Mouse (Mus musculus) kidney, adult 10 weeks (tissue): Measurements from ENCODE around the gene C1galt1c1. TPM values are rescaled to one million over a fixed set of nuclear protein-coding genes. Genes with fewer than 3 reads are reported as not detected.

ENCODE experiments used
- polyA plus RNA-seq: library from polyadenylated mRNA; stranded (reverse); fragments of 350-450 nt; fragmentation: Illumina TruSeq; extraction: RNeasy Lipid Tissue Mini Kit (QIAGEN cat#74804); gene quantifications from one replicate; pipeline ENCODE4 v1.2.3, GENCODE M21; 2014; ENCODE audit warnings: low read depth, low replicate concordance

Gene C1galt1c1
- polyA plus RNA-seq: 168 TPM

DNA sequence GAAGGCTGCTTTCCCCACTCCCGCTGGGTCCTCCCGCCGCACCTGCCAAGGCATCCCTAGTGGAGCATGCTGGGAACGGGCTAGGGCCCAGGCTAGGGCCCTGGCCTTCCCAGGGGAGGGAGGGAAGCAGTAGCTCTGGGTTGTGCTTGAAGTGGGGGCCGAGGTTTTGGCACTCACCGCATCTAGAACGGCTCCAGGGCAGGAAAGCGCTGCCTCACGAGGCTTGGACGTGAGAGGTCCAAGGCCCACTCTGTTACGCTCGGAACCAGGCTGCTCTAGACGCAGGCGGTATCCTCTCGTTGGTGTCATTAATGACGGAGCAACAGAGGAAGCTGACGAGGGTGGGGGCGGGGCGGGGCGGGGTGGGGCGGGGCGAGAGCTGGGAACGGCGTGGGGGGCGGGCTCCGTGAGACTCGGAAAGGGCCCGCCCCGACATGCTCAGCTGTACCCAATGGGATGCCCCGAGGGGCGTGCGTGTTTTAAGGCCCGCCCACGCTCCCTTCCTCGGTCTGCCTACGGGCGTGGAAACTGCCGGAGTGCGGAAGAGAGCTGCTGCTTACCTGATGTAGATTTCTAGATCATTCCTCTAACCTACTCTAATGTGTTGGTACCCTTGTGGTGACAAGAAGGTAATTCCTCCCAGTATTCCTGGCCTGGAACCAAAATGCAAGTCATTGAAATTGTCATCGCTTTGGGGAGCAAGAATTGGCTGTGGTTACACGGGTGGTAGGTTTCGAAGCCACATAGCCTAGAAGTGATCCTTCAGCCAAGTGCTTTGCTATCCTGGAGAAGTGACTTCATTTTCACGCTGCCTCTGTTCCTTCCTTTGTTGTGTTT lies at the start of gene C1galt1c1:
Gene C1galt1c1 (minus strand): TSS at position 287 of the 837 bp plus-strand sequence.

GRCm38 (mm10) chrX:38600177-38600994 lies 34.5 kb downstream of the C1galt1c1 start, which contains the start of gene Mcts1:
Mcts1 (plus strand) TSS chrX:38600578.

Other genes starting within 250 kb of the C1galt1c1 start
- 2,030 TPM for gene Lamp2, start 178.6 kb downstream of the C1galt1c1 start, polyA plus RNA-seq
- gene Cul4b, start 58.9 kb downstream of the C1galt1c1 start, polyA plus RNA-seq: 115 TPM
- gene Mcts1, start 34.5 kb downstream of the C1galt1c1 start, polyA plus RNA-seq: 169 TPM
- gene 6030498E09Rik, start 137.6 kb upstream of the C1galt1c1 start, polyA plus RNA-seq: not detected